Mouse (Mus musculus): ENCODE results near the gene Ric3.

DNA sequence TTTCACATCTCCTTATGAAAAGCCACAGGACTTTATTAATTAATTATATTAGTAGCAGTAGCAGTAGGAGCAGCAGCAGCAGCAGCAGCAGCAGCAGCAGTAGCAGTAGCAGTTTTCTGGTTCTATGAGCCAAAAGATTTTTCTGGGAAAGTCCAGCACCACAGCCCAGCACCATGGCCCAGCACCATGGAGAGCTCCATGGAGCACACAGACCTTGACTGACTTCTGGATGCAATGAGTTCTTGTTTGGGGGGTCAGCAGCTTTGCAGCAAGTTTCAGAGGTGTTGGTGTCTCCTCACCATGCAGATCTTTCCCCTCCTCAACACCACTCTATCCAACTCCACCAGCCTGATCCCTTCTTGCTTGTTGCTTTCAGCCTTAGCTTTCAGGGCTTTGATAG is 46.3 kb upstream of the Ric3 start:
- TF ChIP-seq CTCF (IDR thresholded peaks at IDR 0.05; ENCODE audit: low read depth, low read length) (no peak), POLR2A (IDR thresholded peaks at IDR 0.05; ENCODE audit: borderline replicate concordance, low read depth, low read length) (no peak)

All from bone marrow macrophage, adult 2 months (primary cell).